Mouse (Mus musculus): ENCODE measurements at regions not wholly inside any gene's neighbourhood (a gene's known extent, or its start where the extent isn't known, plus 50 kb on each side); places are given as distances from the start of the nearest gene placed in this dataset.
"Not testable (repeated sequence)": the region's sequence is repeated elsewhere in the genome, so short reads cannot be mapped to it uniquely, and the experiment has no call there.

DNA sequence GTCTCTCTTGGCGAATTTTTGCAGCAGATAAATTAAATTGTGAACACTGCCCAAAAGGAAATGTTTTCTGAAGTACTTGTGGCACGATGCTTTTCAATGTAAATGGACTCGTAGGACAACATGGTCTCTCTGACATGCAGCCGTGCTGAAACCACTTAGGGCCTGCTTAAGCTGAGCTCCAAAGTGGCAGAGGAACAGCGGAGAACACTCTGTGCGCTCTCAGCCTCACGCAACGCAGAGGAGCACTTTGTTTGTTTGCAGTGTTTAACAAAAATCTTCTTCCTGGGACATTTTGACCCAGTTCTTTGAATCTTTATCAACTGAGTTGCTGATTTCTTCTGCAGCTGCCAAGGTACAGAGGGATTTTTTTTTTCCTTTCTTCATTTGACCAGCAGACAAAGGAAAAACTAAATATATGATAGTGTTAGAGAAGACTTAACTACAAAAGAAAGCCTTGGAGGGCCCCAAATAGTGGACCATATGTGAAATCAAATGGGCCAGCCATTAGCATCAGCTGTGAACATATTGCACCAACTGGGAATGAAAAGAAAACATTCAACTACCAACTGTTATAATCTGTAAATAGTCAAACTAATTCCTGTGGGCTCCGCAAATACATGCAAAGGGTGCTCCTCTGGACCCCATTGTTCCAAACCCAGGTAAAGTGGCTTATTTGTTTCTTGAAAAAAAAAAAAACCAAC lies 639.5 kb downstream of the Rwdd3 start:
- no peak for DNase-seq (ENCODE audit: extremely low spot score)

DNA sequence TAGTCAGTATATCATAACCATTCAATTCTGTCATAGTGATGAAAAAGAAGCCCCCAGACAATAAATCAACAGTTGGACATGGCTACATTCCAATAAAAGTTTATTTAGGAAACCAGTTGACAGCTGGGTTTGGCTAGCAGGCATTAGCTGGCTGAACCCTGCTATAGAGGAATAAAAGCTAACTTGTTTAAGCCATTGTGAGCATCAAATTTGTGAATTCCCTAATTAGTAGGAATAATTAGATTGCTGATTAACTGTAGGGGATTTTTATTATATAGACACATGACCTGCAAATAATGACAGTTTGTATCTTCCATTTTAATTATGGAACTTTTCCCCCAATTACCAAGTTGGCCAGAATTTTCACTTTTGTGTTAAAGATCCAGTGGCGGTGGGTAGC lies 659.8 kb downstream of the Rwdd3 start:
- no peak for DNase-seq (ENCODE audit: extremely low spot score)

GRCm38 (mm10) chr3:120498937-120499336 lies 672.6 kb downstream of the Rwdd3 start:
- no peak for DNase-seq (ENCODE audit: extremely low spot score)

DNA sequence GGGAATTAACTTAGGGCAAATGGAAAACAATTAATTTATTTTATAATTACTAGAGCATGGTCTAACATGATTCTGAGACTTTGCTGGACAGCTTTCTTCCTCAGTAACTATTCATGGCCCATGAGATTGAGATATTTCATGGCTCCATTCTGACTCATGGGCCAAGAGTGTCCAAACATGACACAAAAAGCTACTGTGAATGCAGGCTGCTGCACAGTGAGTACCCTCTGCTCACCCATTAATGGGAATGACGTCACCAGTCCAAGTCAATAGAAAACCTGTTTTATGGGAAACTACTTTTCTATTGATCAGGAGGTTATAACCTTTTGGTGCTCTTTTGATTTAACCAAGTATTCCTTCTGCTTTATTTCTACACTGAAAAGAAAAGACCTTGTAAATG lies 693.6 kb downstream of the Rwdd3 start:
- DNase-seq (ENCODE audit: extremely low spot score): no peak

- no peak for DNase-seq (ENCODE audit: extremely low spot score)
Observed at GRCm38 (mm10) chr3:120477232-120477631, 693.0 kb upstream of the Ptbp2 start.

GRCm38 (mm10) chr3:120473645-120474038 lies 689.4 kb upstream of the Ptbp2 start:
- DNase-seq (ENCODE audit: extremely low spot score): peak; percentile 27

- peak; percentile 10 for DNase-seq (ENCODE audit: extremely low spot score)
Observed at GRCm38 (mm10) chr3:120472687-120473644, 688.7 kb upstream of the Ptbp2 start.

DNA sequence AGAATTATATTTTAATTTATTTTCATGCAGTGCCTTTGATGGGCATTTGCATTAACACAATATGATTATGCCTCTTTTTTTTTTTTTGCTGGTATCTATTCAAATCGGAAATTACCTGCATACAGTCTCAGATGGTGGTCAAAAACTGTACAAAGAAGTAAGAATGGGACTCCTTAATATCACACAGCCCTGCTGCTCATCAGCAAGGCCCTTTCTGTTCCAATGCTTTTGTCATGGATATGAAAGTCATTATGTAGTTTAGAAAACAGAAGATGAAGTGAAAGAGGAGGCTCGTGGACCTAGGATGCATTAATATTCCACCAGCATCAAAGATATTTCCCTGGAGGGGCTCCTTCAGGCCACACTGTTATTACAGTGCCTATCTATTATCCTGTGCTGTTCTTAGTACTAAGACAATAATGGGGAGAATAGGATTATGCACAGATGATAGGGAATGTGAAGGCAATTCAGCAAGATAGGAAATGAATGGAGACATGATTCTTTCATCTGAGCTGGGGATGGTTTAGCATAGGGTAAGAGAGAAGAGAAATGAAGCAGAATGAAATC lies 687.7 kb upstream of the Ptbp2 start:
- no peak for DNase-seq (ENCODE audit: extremely low spot score)

- DNase-seq (ENCODE audit: extremely low spot score): no peak
Observed at GRCm38 (mm10) chr3:120468887-120469286, 684.6 kb upstream of the Ptbp2 start.

GRCm38 (mm10) chr3:120460717-120461116 lies 676.5 kb upstream of the Ptbp2 start:
- DNase-seq (ENCODE audit: extremely low spot score): no peak

DNA sequence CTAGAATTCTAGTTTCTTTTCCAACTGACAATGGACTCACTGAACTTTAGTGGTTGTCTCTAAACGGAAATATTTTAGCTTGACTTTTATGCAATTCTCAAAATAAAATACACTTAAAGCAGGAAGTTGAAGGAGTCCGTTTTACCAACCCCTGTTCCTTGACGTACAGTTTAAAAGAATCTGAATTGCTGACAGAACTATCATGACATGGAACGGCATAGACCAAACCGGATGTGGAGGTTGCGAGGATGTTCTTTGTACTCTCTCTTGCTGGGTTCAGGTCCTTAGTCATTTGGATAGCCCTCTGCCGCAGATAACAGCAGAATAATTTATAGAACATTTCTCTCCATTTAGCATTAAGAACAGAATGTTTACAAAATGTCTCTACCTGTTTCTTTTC lies 673.6 kb upstream of the Ptbp2 start:
- DNase-seq (ENCODE audit: extremely low spot score): no peak

DNA sequence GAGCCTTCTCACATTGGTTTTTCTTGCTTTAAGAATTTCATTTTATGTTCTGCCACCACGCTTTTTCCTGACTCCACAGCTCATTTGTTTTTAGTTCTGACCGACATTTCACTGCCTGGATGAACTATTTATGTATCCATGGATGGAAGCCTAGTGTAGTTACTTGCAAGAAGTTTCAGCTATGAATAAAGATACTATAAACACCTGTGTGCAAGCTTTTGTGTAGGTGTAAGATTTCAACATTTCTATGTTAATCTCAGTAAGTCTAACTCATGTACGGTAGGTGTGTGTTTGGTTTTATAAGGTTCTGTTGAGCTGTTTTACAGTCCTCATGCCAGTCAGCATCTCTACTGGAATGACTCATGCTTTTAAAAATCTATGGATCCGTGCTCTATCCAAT lies 656.9 kb upstream of the Ptbp2 start:
- no peak for DNase-seq (ENCODE audit: extremely low spot score)

- DNase-seq (ENCODE audit: extremely low spot score): no peak
Observed at GRCm38 (mm10) chr3:120430285-120430684, 646.0 kb upstream of the Ptbp2 start.

- DNase-seq (ENCODE audit: extremely low spot score): no peak
Observed at GRCm38 (mm10) chr3:120416634-120417033, 632.4 kb upstream of the Ptbp2 start.

- no peak for DNase-seq (ENCODE audit: extremely low spot score)
Observed at GRCm38 (mm10) chr3:120375688-120376289, 591.5 kb upstream of the Ptbp2 start.

- DNase-seq (ENCODE audit: extremely low spot score): no peak
Observed at GRCm38 (mm10) chr3:120342747-120343377, 558.6 kb upstream of the Ptbp2 start.

GRCm38 (mm10) chr3:120341882-120342281 lies 557.6 kb upstream of the Ptbp2 start:
- no peak for DNase-seq (ENCODE audit: extremely low spot score)

- DNase-seq (ENCODE audit: extremely low spot score): no peak
Observed at GRCm38 (mm10) chr3:120335843-120336585, 551.7 kb upstream of the Ptbp2 start.

DNA sequence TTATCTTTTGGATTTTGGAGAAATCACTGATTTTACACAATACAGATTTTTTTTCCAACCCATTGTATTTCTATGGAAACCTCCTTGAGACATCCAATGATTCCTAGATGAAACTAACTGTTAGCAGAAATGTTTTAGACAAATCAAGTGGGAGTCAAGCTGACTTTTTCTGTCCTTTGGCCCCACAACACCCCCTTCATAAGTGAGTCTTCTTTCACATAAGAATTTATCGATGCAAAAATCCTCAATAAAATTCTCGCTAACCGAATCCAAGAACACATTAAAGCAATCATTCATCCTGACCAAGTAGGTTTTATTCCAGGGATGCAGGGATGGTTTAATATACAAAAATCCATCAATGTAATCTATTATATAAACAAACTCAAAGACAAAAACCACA lies 522.8 kb upstream of the Ptbp2 start:
- DNase-seq (ENCODE audit: extremely low spot score): not testable (repeated sequence)

DNA sequence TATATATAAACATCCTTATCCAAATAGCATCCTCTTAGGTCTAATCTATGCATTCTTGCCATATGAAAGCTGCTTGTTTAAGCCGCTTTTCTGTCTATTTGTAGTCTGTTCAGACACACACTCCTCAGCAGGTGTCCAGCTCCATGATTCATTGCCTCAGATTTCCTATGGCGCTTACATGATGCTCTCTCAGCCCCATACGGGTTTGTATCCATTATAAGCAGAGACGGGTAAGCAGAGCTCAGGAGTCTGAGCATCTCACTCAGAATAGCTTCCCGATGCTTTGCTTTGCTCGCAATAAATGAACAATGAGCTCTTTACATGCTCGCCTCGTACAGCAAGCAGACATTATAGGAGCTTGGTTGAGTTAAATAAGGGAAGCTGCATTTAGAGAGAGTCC lies 521.3 kb upstream of the Ptbp2 start:
- DNase-seq (ENCODE audit: extremely low spot score): no peak
